In the genomic region with DNA sequence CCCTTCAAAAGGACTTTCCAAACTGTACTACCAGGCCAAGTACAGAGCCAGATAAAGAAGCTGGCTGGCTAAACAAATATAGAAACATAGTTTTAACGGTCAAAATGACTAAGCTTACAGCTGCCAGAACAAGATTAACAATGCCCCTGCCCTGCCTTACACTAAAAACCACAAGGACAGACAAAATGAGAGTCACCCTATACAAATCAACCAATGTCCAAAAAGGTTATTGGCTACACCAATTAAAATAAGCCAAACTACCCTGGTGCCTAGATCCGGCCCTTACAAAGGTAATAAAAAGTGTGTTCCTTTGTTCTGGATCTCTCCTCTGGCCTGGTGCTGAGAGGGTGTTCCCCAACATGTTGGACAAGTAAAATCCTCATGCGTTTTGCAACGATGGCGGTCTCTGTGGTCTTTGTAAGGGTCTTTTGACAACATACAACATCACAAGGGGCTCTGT, we compare ENCODE assay signal across 8 mouse cellular contexts. TPM values are rescaled to one million over a fixed set of nuclear protein-coding genes. Genes with fewer than 3 reads are reported as not detected.
DNase-seq lines count a peak whose midpoint lies in the region; ATAC-seq and TF ChIP-seq lines count a peak whose summit lies in the region.

No protein-coding gene starts in this region.

- no peak for TF ChIP-seq CTCF in cortical plate, adult 2 months (IDR thresholded peaks at IDR 0.05; ENCODE audit: extremely low read depth, insufficient read depth, low read length)

- H3K4me3 ChIP-seq in cortical plate, adult 2 months (ENCODE audit: insufficient read depth, low read length): peak overlapping the region; percentile 70
- H3K4me3 ChIP-seq in hindbrain, embryonic 13.5 days: peak overlapping the region; percentile 53
- H3K4me3 ChIP-seq in midbrain, embryonic 15.5 days: peak overlapping the region; percentile 63

- peak; percentile 5 for DNase-seq in left cerebral cortex, postnatal 4 days
- DNase-seq in left cerebral cortex, postnatal 10 days (ENCODE audit: extremely low spot score in 1 of 2, low spot score in 2 of 2): no peak
- DNase-seq in layer of hippocampus, adult 11-12 months (ENCODE audit: low spot score): no peak
- no peak for DNase-seq in spleen, postnatal 4 days (ENCODE audit: low spot score in 2 of 2)

- 0 out of 2 replicates have a peak overlapping the region, but pooled peaks have one; percentile 80 for H3K9ac ChIP-seq in hindbrain, embryonic 13.5 days
- no peak overlapping the region for H3K9ac ChIP-seq in midbrain, embryonic 15.5 days

- ATAC-seq in hindbrain, embryonic 13.5 days (ENCODE audit: low FRiP score): no peak
- no peak for ATAC-seq in midbrain, embryonic 15.5 days (replicated peaks)
- ATAC-seq in CD4-positive, CD25-positive, alpha-beta regulatory T cell, adult 4 months: no peak

- H3K27me3 ChIP-seq in hindbrain, embryonic 13.5 days: peaks cover 8% of the 10 kb centered on the region
- no peaks in the 10 kb centered on the region for H3K27me3 ChIP-seq in midbrain, embryonic 15.5 days (replicated peaks)

- intact Hi-C loops in left cerebral cortex, postnatal 4 days (cut with DNase I): no loop called here
- intact Hi-C loops in left cerebral cortex, postnatal 10 days (cut with DNase I): loop anchor here (2.0 kb wide), 1 partner anchor 15 kb away; no protein-coding TSS in a partner anchor

- no peak overlapping the region for H3K27ac ChIP-seq in cortical plate, adult 2 months (ENCODE audit: insufficient read depth, low read length)
- peak overlapping the region; percentile 98 for H3K27ac ChIP-seq in hindbrain, embryonic 13.5 days
- H3K27ac ChIP-seq in midbrain, embryonic 15.5 days: peak overlapping the region; percentile 99

- no peaks in the 10 kb centered on the region for H3K9me3 ChIP-seq in hindbrain, embryonic 13.5 days
- H3K9me3 ChIP-seq in midbrain, embryonic 15.5 days: no peaks in the 10 kb centered on the region

- no peak for TF ChIP-seq POLR2A in cortical plate, adult 2 months (IDR thresholded peaks at IDR 0.05; ENCODE audit: extremely low read depth, insufficient read depth, low read length)

- peak overlapping the region; percentile 62 for H3K4me2 ChIP-seq in hindbrain, embryonic 13.5 days
- peak overlapping the region; percentile 58 for H3K4me2 ChIP-seq in midbrain, embryonic 15.5 days

- 96% methylated on average over 5 of the region's 5 CpGs for WGBS in hindbrain, embryonic 13.5 days
- 89% methylated on average over 5 of the region's 5 CpGs for WGBS in midbrain, embryonic 15.5 days

- H3K36me3 ChIP-seq in hindbrain, embryonic 13.5 days: no peaks in the 10 kb centered on the region
- H3K36me3 ChIP-seq in midbrain, embryonic 15.5 days (replicated peaks): no peaks in the 10 kb centered on the region

- H3K4me1 ChIP-seq in cortical plate, adult 2 months (ENCODE audit: control insufficient read depth, insufficient read depth, low read length): no peaks in the 10 kb centered on the region
- H3K4me1 ChIP-seq in hindbrain, embryonic 13.5 days (replicated peaks): peaks cover 4% of the 10 kb centered on the region; the same call in 1 of the 2 replicates
- peaks cover 10% of the 10 kb centered on the region; the same call in 1 of the 2 replicates for H3K4me1 ChIP-seq in midbrain, embryonic 15.5 days

RNA-seq across cellular contexts. Expression of a gene that starts 0.6 kb away (rescaled TPM):
- total RNA-seq in left cerebral cortex, postnatal 4 days (2021): 10 to 100 TPM; 20.8 to 23.0 TPM
- total RNA-seq in left cerebral cortex, postnatal 10 days (2021): 1 to 10 TPM; 9.9 to 10.0 TPM
- polyA plus RNA-seq in cortical plate, adult 2 months (2012; rRNA removed): 4.3 and 4.8 TPM in 2 replicates
- polyA plus RNA-seq in hindbrain, embryonic 13.5 days (2015; fragmentation: Nextera tagmentation; extraction: Ambion mirVana): 16.5 and 17.8 TPM in 2 replicates
- polyA plus RNA-seq in midbrain, embryonic 15.5 days (2015; fragmentation: Nextera tagmentation; extraction: Ambion mirVana): 21.1 and 21.8 TPM in 2 replicates
- polyA plus RNA-seq in CD4-positive, CD25-positive, alpha-beta regulatory T cell, adult 4 months (2017; shearing (Covaris generic)): 1 to 10 TPM; 8.2 to 9.4 TPM

RNA-seq across cellular contexts. Expression of a gene that starts 0.6 kb away (rescaled TPM):
- 10 to 100 TPM; 24.3 to 25.1 TPM for total RNA-seq in left cerebral cortex, postnatal 4 days (2021)
- total RNA-seq in left cerebral cortex, postnatal 10 days (2021): 10 to 100 TPM; 27.4 to 30.0 TPM
- 20.0 and 20.3 TPM in 2 replicates for polyA plus RNA-seq in cortical plate, adult 2 months (2012; rRNA removed)
- 34.9 and 38.9 TPM in 2 replicates for polyA plus RNA-seq in hindbrain, embryonic 13.5 days (2015; fragmentation: Nextera tagmentation; extraction: Ambion mirVana)
- polyA plus RNA-seq in midbrain, embryonic 15.5 days (2015; fragmentation: Nextera tagmentation; extraction: Ambion mirVana): 36.0 TPM in 2 replicates
- 10 to 100 TPM; 19.4 to 25.4 TPM for polyA plus RNA-seq in CD4-positive, CD25-positive, alpha-beta regulatory T cell, adult 4 months (2017; shearing (Covaris generic))

RNA-seq across cellular contexts. Expression of a gene that starts 26.0 kb away (rescaled TPM):
- total RNA-seq in left cerebral cortex, postnatal 4 days (2021): 10 to 100 TPM; 13.3 to 13.6 TPM
- 10 to 100 TPM; 12.1 to 13.3 TPM for total RNA-seq in left cerebral cortex, postnatal 10 days (2021)
- 2.9 TPM in 2 replicates for polyA plus RNA-seq in cortical plate, adult 2 months (2012; rRNA removed)
- polyA plus RNA-seq in hindbrain, embryonic 13.5 days (2015; fragmentation: Nextera tagmentation; extraction: Ambion mirVana): 8.2 and 8.7 TPM in 2 replicates
- 9.3 and 9.6 TPM in 2 replicates for polyA plus RNA-seq in midbrain, embryonic 15.5 days (2015; fragmentation: Nextera tagmentation; extraction: Ambion mirVana)
- 1 to 10 TPM; 4.8 to 5.3 TPM for polyA plus RNA-seq in CD4-positive, CD25-positive, alpha-beta regulatory T cell, adult 4 months (2017; shearing (Covaris generic))

RNA-seq across cellular contexts. Expression of a gene that starts 43.0 kb away (rescaled TPM):
- 10 to 100 TPM; 16.8 to 18.6 TPM for total RNA-seq in left cerebral cortex, postnatal 4 days (2021)
- total RNA-seq in left cerebral cortex, postnatal 10 days (2021): 10 to 100 TPM; 12.5 to 14.5 TPM
- polyA plus RNA-seq in cortical plate, adult 2 months (2012; rRNA removed): 14.2 and 15.7 TPM in 2 replicates
- 15.1 and 16.9 TPM in 2 replicates for polyA plus RNA-seq in hindbrain, embryonic 13.5 days (2015; fragmentation: Nextera tagmentation; extraction: Ambion mirVana)
- 16.3 and 17.4 TPM in 2 replicates for polyA plus RNA-seq in midbrain, embryonic 15.5 days (2015; fragmentation: Nextera tagmentation; extraction: Ambion mirVana)
- polyA plus RNA-seq in CD4-positive, CD25-positive, alpha-beta regulatory T cell, adult 4 months (2017; shearing (Covaris generic)): 10 to 100 TPM; 24.5 to 27.3 TPM
